In the genomic region with DNA sequence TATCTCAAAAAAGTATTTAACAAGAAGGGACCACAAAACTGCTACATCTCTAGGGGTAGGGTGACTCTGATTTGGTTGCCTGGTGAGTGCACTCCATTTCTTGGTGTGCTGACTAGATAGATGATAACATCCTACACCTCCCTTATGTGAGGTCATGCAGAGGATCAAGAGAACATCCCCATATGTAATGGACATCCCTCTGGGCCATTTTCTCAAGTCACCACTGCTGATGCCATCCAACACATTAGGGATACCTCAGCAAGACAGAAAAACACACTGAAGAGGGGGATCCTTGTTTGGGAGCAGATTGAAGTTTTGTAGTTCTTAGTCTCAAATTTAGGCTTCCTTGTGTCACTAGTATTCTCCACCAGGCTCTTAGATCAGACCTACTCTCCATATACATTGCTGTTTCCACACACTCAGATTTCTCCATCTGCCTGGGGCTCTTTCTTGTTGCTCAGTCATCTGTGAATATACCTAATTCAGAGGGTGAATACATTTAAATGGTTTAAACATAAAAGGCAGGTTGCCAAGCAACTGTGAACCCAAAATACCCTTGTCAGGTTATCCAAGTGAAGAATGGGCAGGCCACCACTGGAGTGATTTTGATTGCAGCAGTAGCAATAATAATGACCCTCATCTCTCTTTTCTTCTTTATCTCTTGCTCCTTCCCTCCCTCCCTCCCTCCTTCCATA, we compare ENCODE assay signal across 13 mouse cellular contexts.
DNase-seq lines count a peak whose midpoint lies in the region; ATAC-seq and TF ChIP-seq lines count a peak whose summit lies in the region.
"Had no signal": no experiment of that assay in that cellular context is flagged by ENCODE, and none has a peak within 500 bp of the region (broad histone marks: within the 10 kb centered on the region; RNA-seq: fewer than 3 reads in every experiment).

No protein-coding gene starts in this region.

- H3K4me2 ChIP-seq in embryonic facial prominence, embryonic 11.5 days (ENCODE audit: low read depth, low read length), result no peak overlapping the region
- H3K4me2 ChIP-seq in hindbrain, embryonic 13.5 days, result no peak overlapping the region
- H3K4me2 ChIP-seq in neural tube, embryonic 14.5 days (ENCODE audit: low read depth, low read length), result no peak overlapping the region
- no peak overlapping the region for H3K4me2 ChIP-seq in intestine, embryonic 15.5 days (replicated peaks)
- H3K4me2 ChIP-seq: heart, embryonic 13.5 days had no signal

- no peaks in the 10 kb centered on the region for H3K4me1 ChIP-seq in embryonic facial prominence, embryonic 11.5 days (ENCODE audit: control insufficient read depth, insufficient read depth, low read length)
- H3K4me1 ChIP-seq in embryonic facial prominence, embryonic 10.5 days, result no peaks in the 10 kb centered on the region
- H3K4me1 ChIP-seq in hindbrain, embryonic 13.5 days (replicated peaks), result peaks cover 9% of the 10 kb centered on the region
- 0 out of 2 replicates have a peak, but pooled peaks cover 3% of the 10 kb centered on the region for H3K4me1 ChIP-seq in neural tube, embryonic 14.5 days (ENCODE audit: control insufficient read depth, insufficient read depth, low read length)
- H3K4me1 ChIP-seq in cerebellum, adult 2 months (ENCODE audit: control insufficient read depth, insufficient read depth, low read length), result no peaks in the 10 kb centered on the region
- H3K4me1 ChIP-seq in intestine, embryonic 15.5 days (replicated peaks), result no peaks in the 10 kb centered on the region
- H3K4me1 ChIP-seq: heart, embryonic 13.5 days had no signal

- TF ChIP-seq POLR2A in cerebellum, adult 2 months (IDR thresholded peaks at IDR 0.05; ENCODE audit: borderline replicate concordance, insufficient read depth, low read length), result no peak

- H3K9me3 ChIP-seq in embryonic facial prominence, embryonic 11.5 days (replicated peaks; ENCODE audit: control insufficient read depth, low read length), result no peaks in the 10 kb centered on the region
- no peaks in the 10 kb centered on the region for H3K9me3 ChIP-seq in embryonic facial prominence, embryonic 10.5 days
- H3K9me3 ChIP-seq in hindbrain, embryonic 13.5 days, result no peaks in the 10 kb centered on the region
- no peaks in the 10 kb centered on the region for H3K9me3 ChIP-seq in neural tube, embryonic 14.5 days (ENCODE audit: control insufficient read depth, low read length)
- no peaks in the 10 kb centered on the region for H3K9me3 ChIP-seq in intestine, embryonic 15.5 days
- H3K9me3 ChIP-seq: heart, embryonic 13.5 days had no signal

- no peaks in the 10 kb centered on the region for H3K27me3 ChIP-seq in embryonic facial prominence, embryonic 11.5 days (ENCODE audit: control insufficient read depth, insufficient read depth, low read length)
- no peaks in the 10 kb centered on the region for H3K27me3 ChIP-seq in embryonic facial prominence, embryonic 10.5 days (replicated peaks; ENCODE audit: low read depth, poor library complexity, severe bottlenecking)
- no peaks in the 10 kb centered on the region for H3K27me3 ChIP-seq in hindbrain, embryonic 13.5 days
- H3K27me3 ChIP-seq in neural tube, embryonic 14.5 days (ENCODE audit: control insufficient read depth, insufficient read depth, low read length), result no peaks in the 10 kb centered on the region
- H3K27me3 ChIP-seq in cerebellum, adult 2 months (ENCODE audit: control insufficient read depth, insufficient read depth, low read length), result no peaks in the 10 kb centered on the region
- H3K27me3 ChIP-seq in intestine, embryonic 15.5 days (replicated peaks), result no peaks in the 10 kb centered on the region
- H3K27me3 ChIP-seq: heart, embryonic 13.5 days had no signal

- peak; percentile 29; the same call in 1 of the 2 replicates for ATAC-seq in embryonic facial prominence, embryonic 11.5 days (replicated peaks; ENCODE audit: insufficient number of reproducible peaks, low FRiP score, low TSS enrichment, low read depth)
- peak; percentile 76 for ATAC-seq in hindbrain, embryonic 13.5 days (ENCODE audit: low FRiP score)
- peak; percentile 66; the same call in 1 of the 2 replicates for ATAC-seq in neural tube, embryonic 14.5 days (ENCODE audit: low read depth)
- ATAC-seq in intestine, embryonic 15.5 days, result no peak
- ATAC-seq: intestine, postnatal 0 days had no signal

- TF ChIP-seq CTCF in cerebellum, adult 2 months (IDR thresholded peaks at IDR 0.05; ENCODE audit: borderline replicate concordance, insufficient read depth, low read depth, low read length), result no peak

- H3K9ac ChIP-seq in embryonic facial prominence, embryonic 11.5 days (replicated peaks; ENCODE audit: low read length), result no peak overlapping the region
- H3K9ac ChIP-seq in hindbrain, embryonic 13.5 days, result no peak overlapping the region
- no peak overlapping the region for H3K9ac ChIP-seq in neural tube, embryonic 14.5 days (replicated peaks; ENCODE audit: low read depth, low read length)
- no peak overlapping the region for H3K9ac ChIP-seq in intestine, embryonic 15.5 days
- H3K9ac ChIP-seq: heart, embryonic 13.5 days had no signal

- no peaks in the 10 kb centered on the region for H3K36me3 ChIP-seq in embryonic facial prominence, embryonic 11.5 days (replicated peaks; ENCODE audit: control insufficient read depth, insufficient read depth, low read depth, low read length)
- no peaks in the 10 kb centered on the region for H3K36me3 ChIP-seq in embryonic facial prominence, embryonic 10.5 days (replicated peaks)
- H3K36me3 ChIP-seq in hindbrain, embryonic 13.5 days, result no peaks in the 10 kb centered on the region
- no peaks in the 10 kb centered on the region for H3K36me3 ChIP-seq in neural tube, embryonic 14.5 days (ENCODE audit: control insufficient read depth, insufficient read depth, low read length)
- H3K36me3 ChIP-seq in intestine, embryonic 15.5 days, result no peaks in the 10 kb centered on the region
- H3K36me3 ChIP-seq: heart, embryonic 13.5 days had no signal

- H3K27ac ChIP-seq in embryonic facial prominence, embryonic 11.5 days (replicated peaks; ENCODE audit: low read depth, low read length), result no peak overlapping the region
- no peak overlapping the region for H3K27ac ChIP-seq in embryonic facial prominence, embryonic 10.5 days (replicated peaks)
- peak overlapping the region; percentile 44; the same call in 1 of the 2 replicates for H3K27ac ChIP-seq in hindbrain, embryonic 13.5 days
- H3K27ac ChIP-seq in neural tube, embryonic 14.5 days (ENCODE audit: low read depth, low read length), result no peak overlapping the region
- H3K27ac ChIP-seq in cerebellum, adult 2 months (ENCODE audit: insufficient read depth, low read length), result no peak overlapping the region
- no peak overlapping the region for H3K27ac ChIP-seq in intestine, embryonic 15.5 days
- H3K27ac ChIP-seq: heart, embryonic 13.5 days had no signal

- H3K4me3 ChIP-seq in embryonic facial prominence, embryonic 11.5 days (ENCODE audit: low read depth, low read length), result no peak overlapping the region
- no peak overlapping the region for H3K4me3 ChIP-seq in embryonic facial prominence, embryonic 10.5 days
- H3K4me3 ChIP-seq in hindbrain, embryonic 13.5 days, result no peak overlapping the region
- H3K4me3 ChIP-seq in neural tube, embryonic 14.5 days (ENCODE audit: low read depth, low read length), result no peak overlapping the region
- H3K4me3 ChIP-seq in cerebellum, adult 2 months (replicated peaks; ENCODE audit: insufficient read depth, low read depth, low read length), result no peak overlapping the region
- H3K4me3 ChIP-seq in intestine, embryonic 15.5 days (replicated peaks), result no peak overlapping the region
- H3K4me3 ChIP-seq: heart, embryonic 13.5 days had no signal

- peak; percentile 45 for DNase-seq in embryonic facial prominence, embryonic 11.5 days (ENCODE audit: low spot score)
- no peak for DNase-seq in embryonic facial prominence, embryonic 10.5 days (ENCODE audit: low spot score)
- peak; percentile 69 for DNase-seq in mesoderm, embryonic 11.5 days (ENCODE audit: low read depth, low spot score)
- no peak for DNase-seq in natural killer cell, adult 2 months (ENCODE audit: low spot score in 2 of 2)
- DNase-seq in cerebellum, adult 2 months, result no peak
- DNase-seq: liver; lung, postnatal 14 days; spleen, adult 18-20 months had no signal

Comparison
In these comparisons a context has a peak if more than half of its experiments do, and no peak if none do; other contexts are left out.
1. DNase-seq: peak in embryonic facial prominence, embryonic 11.5 days (single experiment) and mesoderm, embryonic 11.5 days (single experiment); none in embryonic facial prominence, embryonic 10.5 days (single experiment), natural killer cell, adult 2 months (0 of 2) and cerebellum, adult 2 months (0 of 2).